Mouse (Mus musculus): ENCODE measurements around the gene BC067074.

DNA sequence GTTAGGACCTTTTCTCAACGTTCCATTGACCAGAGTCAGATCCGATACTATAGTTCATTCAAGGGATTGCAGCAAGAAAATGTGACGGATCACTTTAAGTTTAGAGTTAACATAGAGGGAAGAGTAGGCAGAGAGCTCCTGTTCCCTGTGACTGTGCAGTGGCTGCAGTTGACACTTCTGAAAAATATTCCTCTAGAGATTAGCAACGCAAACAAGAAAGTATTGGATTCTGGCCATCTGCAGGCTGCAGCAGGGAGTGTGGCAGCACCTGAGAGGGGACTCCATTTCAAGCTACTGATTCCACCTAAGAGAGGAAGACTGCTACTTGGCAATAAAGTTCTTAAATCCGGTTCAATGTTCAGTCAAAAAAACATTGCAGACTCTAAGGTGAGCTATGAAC lies 26.6 kb downstream of the BC067074 start:
- TF ChIP-seq POLR2A (IDR thresholded peaks at IDR 0.05; ENCODE audit: control insufficient read depth, low read depth, low read length) (no peak), CTCF (IDR thresholded peaks at IDR 0.05; ENCODE audit: control insufficient read depth, insufficient read depth, insufficient replicate concordance, low read depth, low read length) (no peak)
